13 mouse cellular contexts compared by ENCODE assay signal in genomic region chr6:17308661-17309060, GRCm38 (mm10). TPM values are rescaled to one million over a fixed set of nuclear protein-coding genes. Genes with fewer than 3 reads are reported as not detected.
DNase-seq lines count a peak whose midpoint lies in the region; ATAC-seq and TF ChIP-seq lines count a peak whose summit lies in the region.
"Had no signal": no experiment of that assay in that cellular context is flagged by ENCODE, and none has a peak within 500 bp of the region (broad histone marks: within the 10 kb centered on the region; RNA-seq: fewer than 3 reads in every experiment).

No protein-coding gene starts in this region.

- H3K9ac ChIP-seq in kidney, embryonic 16.5 days (replicated peaks; ENCODE audit: low read length) = no peak overlapping the region
- H3K9ac ChIP-seq in heart, embryonic 14.5 days (ENCODE audit: low read length) = peak overlapping the region; percentile 78; the same call in 1 of the 2 replicates

- WGBS in kidney, embryonic 16.5 days = 54% methylated on average over 2 of the region's 2 CpGs
- WGBS in heart, embryonic 14.5 days = 30% methylated on average over 2 of the region's 2 CpGs
- WGBS in cerebellum, adult 2 months = 51% methylated on average over 2 of the region's 2 CpGs

- no peak for TF ChIP-seq POLR2A in cerebellum, adult 2 months (IDR thresholded peaks at IDR 0.05; ENCODE audit: borderline replicate concordance, insufficient read depth, low read length)

- H3K4me1 ChIP-seq in kidney, embryonic 16.5 days (ENCODE audit: insufficient read depth, low read length) = peaks cover 13% of the 10 kb centered on the region; the same call in 1 of the 2 replicates
- H3K4me1 ChIP-seq in heart, embryonic 14.5 days (ENCODE audit: control insufficient read depth in 2 of 2, insufficient read depth in 2 of 2, low read length in 2 of 2) = peaks cover 2 to 5% of the 10 kb centered on the region in 2 experiments; a peak in 2 of 4 replicates
- 0 out of 2 replicates have a peak, but pooled peaks cover 4% of the 10 kb centered on the region for H3K4me1 ChIP-seq in cerebellum, adult 2 months (ENCODE audit: control insufficient read depth, insufficient read depth, low read length)

- peak overlapping the region; percentile 95 for H3K4me2 ChIP-seq in kidney, embryonic 16.5 days (replicated peaks; ENCODE audit: low read depth, low read length)
- H3K4me2 ChIP-seq in heart, embryonic 14.5 days (ENCODE audit: low read length) = peak overlapping the region; percentile 96

- H3K4me3 ChIP-seq in kidney, embryonic 16.5 days (ENCODE audit: low read length) = peak overlapping the region; percentile 13; the same call in 1 of the 2 replicates
- H3K4me3 ChIP-seq in heart, embryonic 14.5 days (ENCODE audit: control insufficient read depth in 1 of 2, insufficient read depth in 1 of 2, low read depth in 1 of 2, low read length in 2 of 2) = peak overlapping the region; percentile 22 to 64
- no peak overlapping the region for H3K4me3 ChIP-seq in cerebellum, adult 2 months (replicated peaks; ENCODE audit: insufficient read depth, low read depth, low read length)
- H3K4me3 ChIP-seq: erythroblast, embryonic 14.5 days had no signal

- peak; percentile 34 for DNase-seq in adrenal gland, adult 2 months
- DNase-seq in adrenal gland, postnatal 4 days (ENCODE audit: low spot score in 2 of 2) = no peak
- DNase-seq in kidney, adult 9 months = no peak
- DNase-seq in lung, postnatal 36 days = peak; percentile 53
- no peak for DNase-seq in thymus, postnatal 14 days
- DNase-seq in cerebellum, adult 2 months = no peak
- DNase-seq: cerebellum, adult 11 months had no signal

- no peak for ATAC-seq in kidney, embryonic 16.5 days (ENCODE audit: low FRiP score, low TSS enrichment)
- no peak for ATAC-seq in heart, embryonic 14.5 days (ENCODE audit: insufficient number of reproducible peaks, insufficient read depth, low FRiP score, low read depth)

- no peaks in the 10 kb centered on the region for H3K36me3 ChIP-seq in kidney, embryonic 16.5 days (ENCODE audit: insufficient read depth, low read length)
- H3K36me3 ChIP-seq in heart, embryonic 14.5 days (ENCODE audit: control insufficient read depth, insufficient read depth, low read length) = no peaks in the 10 kb centered on the region
- H3K36me3 ChIP-seq: hindbrain, embryonic 10.5 days had no signal

- H3K27me3 ChIP-seq in kidney, embryonic 16.5 days (ENCODE audit: insufficient read depth, low read length) = 0 out of 2 replicates have a peak, but pooled peaks cover 4% of the 10 kb centered on the region
- H3K27me3 ChIP-seq in heart, embryonic 14.5 days (ENCODE audit: control insufficient read depth, insufficient read depth, low read length) = no peaks in the 10 kb centered on the region
- H3K27me3 ChIP-seq in cerebellum, adult 2 months (ENCODE audit: control insufficient read depth, insufficient read depth, low read length) = no peaks in the 10 kb centered on the region

- no peaks in the 10 kb centered on the region for H3K9me3 ChIP-seq in kidney, embryonic 16.5 days (ENCODE audit: low read length)
- no peaks in the 10 kb centered on the region for H3K9me3 ChIP-seq in heart, embryonic 14.5 days (ENCODE audit: control insufficient read depth, low read length)
- H3K9me3 ChIP-seq: hindbrain, embryonic 10.5 days had no signal

- no peak for TF ChIP-seq CTCF in cerebellum, adult 2 months (IDR thresholded peaks at IDR 0.05; ENCODE audit: borderline replicate concordance, insufficient read depth, low read depth, low read length)

- H3K27ac ChIP-seq in kidney, embryonic 16.5 days (ENCODE audit: low read length) = no peak overlapping the region
- H3K27ac ChIP-seq in heart, embryonic 14.5 days (replicated peaks in 1 of 2; ENCODE audit: control insufficient read depth in 1 of 2, insufficient read depth in 1 of 2, low read depth in 2 of 2, low read length in 2 of 2) = peak overlapping the region in 1 of 2 experiments; percentile 12; a peak in 1 of 4 replicates
- H3K27ac ChIP-seq in cerebellum, adult 2 months (ENCODE audit: insufficient read depth, low read length) = no peak overlapping the region
- H3K27ac ChIP-seq: hindbrain, embryonic 10.5 days had no signal

RNA-seq across cellular contexts. Expression of gene Cav1, which starts 2.5 kb away (rescaled TPM):
- 100 to 1,000 TPM; 191 to 251 TPM for total RNA-seq in adrenal gland, adult 2 months (2021)
- 251 and 318 TPM in 2 replicates for polyA plus RNA-seq in adrenal gland, adult 2 months (2012; rRNA removed)
- total RNA-seq in adrenal gland, postnatal 4 days (2021) = 100 to 1,000 TPM; 172 to 175 TPM
- 87.9 and 127 TPM in 2 replicates for polyA plus RNA-seq in kidney, embryonic 16.5 days (2015; fragmentation: Nextera tagmentation; extraction: Ambion mirVana)
- polyA plus RNA-seq in heart, embryonic 14.5 days (2014; fragmentation: Nextera tagmentation; extraction: Ambion mirVana) = 287 and 313 TPM in 2 replicates
- polyA plus RNA-seq in cerebellum, adult 2 months (2012; rRNA removed) = 15.4 and 19.0 TPM in 2 replicates
- total RNA-seq: megakaryocyte, adult 5-6 weeks; neutrophil, adult 5-6 weeks had no signal
- polyA plus RNA-seq: erythroblast, embryonic 14.5 days had no signal

RNA-seq across cellular contexts. Expression of gene Cav2, which starts 27.7 kb away (rescaled TPM):
- 10 to 100 TPM; 36.8 to 46.4 TPM for total RNA-seq in adrenal gland, adult 2 months (2021)
- polyA plus RNA-seq in adrenal gland, adult 2 months (2012; rRNA removed) = 36.4 and 42.9 TPM in 2 replicates
- 10 to 100 TPM; 21.0 to 24.1 TPM for total RNA-seq in adrenal gland, postnatal 4 days (2021)
- polyA plus RNA-seq in kidney, embryonic 16.5 days (2015; fragmentation: Nextera tagmentation; extraction: Ambion mirVana) = 38.1 and 40.9 TPM in 2 replicates
- 34.2 and 35.8 TPM in 2 replicates for polyA plus RNA-seq in heart, embryonic 14.5 days (2014; fragmentation: Nextera tagmentation; extraction: Ambion mirVana)
- polyA plus RNA-seq in cerebellum, adult 2 months (2012; rRNA removed) = 10.9 and 11.0 TPM in 2 replicates
- polyA plus RNA-seq: erythroblast, embryonic 14.5 days had no signal

Comparison
In these comparisons a context has a peak if more than half of its experiments do, and no peak if none do; other contexts are left out.
1. DNase-seq: peak in adrenal gland, adult 2 months (single experiment) and lung, postnatal 36 days (single experiment); none in adrenal gland, postnatal 4 days (0 of 2), kidney, adult 9 months (single experiment), thymus, postnatal 14 days (single experiment) and cerebellum, adult 2 months (0 of 2).